Mouse (Mus musculus) right cerebral cortex, postnatal 4 days (tissue): ENCODE measurements around the gene Gprc6a.

Source experiments
- DNase-seq: peaks from one replicate; pipeline ENCODE4 v3.0.0-alpha.2; 2022

The Gprc6a gene

DNA sequence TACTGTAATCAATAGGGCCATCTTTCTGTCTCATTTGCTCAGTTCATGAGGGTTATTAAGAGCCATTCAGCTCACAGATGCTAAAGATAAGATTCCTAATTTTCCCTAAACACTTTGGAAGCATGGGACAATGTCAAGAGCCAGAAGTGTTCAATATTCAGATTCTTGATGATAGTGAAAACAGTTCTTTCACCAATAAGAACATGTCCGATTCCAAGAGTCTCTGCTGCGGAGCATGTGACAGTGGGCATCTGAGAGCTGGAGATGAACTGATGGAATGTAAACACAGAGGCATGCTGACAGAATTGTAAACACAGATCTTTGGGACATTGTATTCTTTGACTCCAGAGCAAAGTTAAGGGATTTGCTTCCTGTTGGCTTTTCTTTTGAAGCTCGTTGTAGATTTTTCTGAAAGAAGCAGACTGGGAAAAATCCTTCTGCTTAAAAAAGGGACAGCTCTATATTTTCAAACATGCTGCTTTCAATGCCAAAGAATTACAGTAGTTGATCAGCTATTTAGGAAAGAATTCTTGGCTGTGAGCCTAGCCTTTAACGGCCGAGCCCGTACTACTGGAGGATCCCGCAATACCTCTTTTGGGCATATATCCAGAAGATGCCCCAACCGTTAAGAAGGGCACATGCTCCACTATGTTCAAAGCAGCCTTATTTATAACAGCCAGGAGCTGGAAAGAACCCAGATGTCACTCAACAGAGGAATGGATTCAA is at the start of gene Gprc6a:
Gene Gprc6a, minus strand, starts transcription at position 51 of the 726 bp plus-strand sequence.
- DNase-seq, result no peak

DNA sequence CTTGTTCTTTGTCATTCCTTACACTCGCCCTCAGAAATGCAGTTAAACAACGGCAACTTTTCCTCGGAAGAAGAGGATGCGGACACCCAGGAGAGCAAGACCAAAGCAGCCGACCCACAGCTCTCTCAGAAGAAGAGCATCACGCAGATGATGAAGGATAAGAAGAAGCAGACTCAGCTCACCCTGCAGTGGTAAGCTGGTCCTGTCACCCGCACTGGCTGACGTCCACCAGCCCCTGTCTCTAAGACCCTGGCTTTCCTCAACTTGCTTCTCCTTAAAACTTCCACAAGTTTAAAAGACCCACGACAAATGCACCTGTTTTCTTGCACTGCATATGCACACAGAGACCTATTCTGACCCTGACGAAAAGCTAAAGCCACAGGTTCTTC is 47.0 kb upstream of the Gprc6a start:
- no peak for DNase-seq

- peak; percentile 11 for DNase-seq
Observed at GRCm38 (mm10) chr10:51677548-51678250, 46.4 kb upstream of the Gprc6a start, which contains the start of gene Rfx6. Gene Rfx6, plus strand, starts transcription at chr10:51677756.

DNA sequence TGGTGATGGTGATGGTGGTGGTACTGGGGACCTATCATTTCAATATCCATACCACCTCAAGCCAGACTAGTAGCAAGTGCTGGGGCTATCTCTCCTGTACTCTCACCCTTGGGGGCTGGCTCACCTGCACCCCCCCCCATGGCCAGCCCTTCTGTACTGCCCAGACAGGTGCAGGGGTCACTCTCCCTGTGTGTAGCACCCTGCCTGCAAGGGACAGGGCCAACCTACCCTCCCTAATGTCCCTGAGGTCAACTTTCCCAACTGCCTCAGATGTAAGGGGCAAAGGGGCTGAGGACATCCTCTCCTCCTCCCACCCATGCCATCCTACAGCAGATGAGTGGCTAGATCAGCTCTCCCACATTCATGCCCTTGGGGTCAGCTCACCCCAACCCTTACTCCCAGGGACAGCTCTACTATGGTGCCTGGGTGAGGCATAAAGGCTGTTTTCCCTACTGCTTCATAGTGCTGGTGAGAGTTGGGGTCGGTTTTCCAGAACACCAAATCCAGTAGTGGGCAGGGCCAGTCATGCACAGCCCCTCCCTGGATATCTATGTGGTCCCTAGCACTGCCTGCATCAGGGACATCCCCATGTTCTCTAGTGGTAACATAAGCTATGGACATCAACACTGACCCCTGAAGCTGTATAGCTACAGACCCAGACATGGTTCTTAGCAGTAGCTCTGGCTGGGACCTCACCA is 41.0 kb upstream of the Gprc6a start:
- no peak for DNase-seq

DNA sequence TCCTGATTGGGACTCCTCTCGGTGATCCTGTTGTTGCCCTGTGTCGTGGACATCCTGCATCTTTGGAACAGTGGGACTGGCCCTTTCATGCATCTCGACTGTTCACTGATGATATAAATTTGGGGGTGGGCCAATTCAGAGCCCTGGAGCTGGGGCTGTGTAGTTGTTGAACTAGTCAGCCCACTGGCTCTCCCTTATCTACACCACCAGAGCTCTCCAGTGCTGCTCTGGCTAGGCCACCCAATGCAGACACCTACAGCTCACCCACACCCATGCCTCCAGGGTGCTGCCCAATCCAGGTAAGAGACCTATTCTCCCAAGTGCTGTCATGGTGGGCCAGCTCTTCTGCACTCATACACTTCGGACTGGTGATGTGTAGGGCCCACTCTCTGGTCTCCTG is 40.3 kb upstream of the Gprc6a start:
- DNase-seq, result no peak

DNA sequence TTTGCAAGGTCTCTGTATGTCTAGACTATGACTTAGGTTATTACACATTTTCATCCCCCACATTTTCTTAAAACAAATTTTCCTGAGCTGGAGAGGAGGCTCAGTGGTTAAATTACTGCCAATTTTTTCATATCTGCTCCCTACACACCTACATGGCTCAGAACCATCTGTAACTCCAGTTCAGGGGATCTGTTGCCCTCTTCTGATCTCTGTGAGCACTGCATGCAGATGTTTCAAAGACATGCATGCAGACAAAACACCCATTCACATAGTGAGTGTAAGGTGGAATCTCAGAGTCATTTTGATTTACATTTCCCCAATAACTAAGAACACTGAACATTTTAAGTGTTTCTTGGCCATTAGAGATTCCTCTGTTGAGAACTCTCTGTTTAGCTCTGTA is 38.1 kb upstream of the Gprc6a start:
- DNase-seq, result no peak

- DNase-seq, result no peak
Observed at GRCm38 (mm10) chr10:51657324-51657723, 26.1 kb upstream of the Gprc6a start.

- no peak for DNase-seq
Observed at GRCm38 (mm10) chr10:51649506-51650221, 18.4 kb upstream of the Gprc6a start.

DNA sequence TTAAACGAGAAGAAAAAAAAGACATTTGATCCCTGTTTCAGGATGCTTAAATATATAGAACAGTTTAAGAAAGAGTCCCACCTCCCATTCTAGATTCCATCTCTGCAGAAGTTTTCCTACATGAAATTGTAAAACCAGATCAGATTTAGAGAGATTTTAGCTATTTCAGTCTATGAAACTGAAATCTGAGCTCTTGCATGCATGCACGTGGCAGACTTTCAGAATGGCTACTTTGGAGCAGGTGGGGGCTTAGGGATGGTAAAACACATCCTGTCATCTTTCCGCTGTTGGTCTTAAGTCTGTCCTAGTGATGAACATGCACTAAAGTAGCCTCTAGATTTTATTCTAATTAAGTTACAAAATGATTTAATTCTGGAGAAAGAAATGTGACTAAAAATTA is 10.1 kb downstream of the Gprc6a start:
- DNase-seq, result no peak

DNA sequence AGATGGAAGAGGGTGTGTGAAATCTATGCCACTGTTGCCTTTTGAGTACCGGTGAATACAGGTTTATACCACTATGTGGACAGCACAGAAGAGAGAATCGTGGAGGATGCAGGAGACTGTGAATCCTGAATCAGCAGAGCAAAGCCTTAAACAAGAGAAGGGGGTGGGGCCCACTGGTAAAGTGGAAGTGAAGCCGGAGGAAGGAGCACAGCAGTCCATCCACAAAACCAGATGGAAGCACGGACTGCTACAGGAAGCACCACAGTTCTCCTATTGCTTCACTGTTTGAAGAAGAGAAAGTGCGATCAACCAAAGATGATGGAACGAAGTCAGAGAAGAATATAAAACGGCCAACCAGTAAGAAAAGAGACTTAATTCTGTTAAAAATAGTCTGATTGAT is 11.1 kb downstream of the Gprc6a start:
- DNase-seq, result no peak

- DNase-seq, result no peak
Observed at GRCm38 (mm10) chr10:51618538-51618937, 12.7 kb downstream of the Gprc6a start.

- no peak for DNase-seq
Observed at GRCm38 (mm10) chr10:51614826-51615590, 16.3 kb downstream of the Gprc6a start.

DNA sequence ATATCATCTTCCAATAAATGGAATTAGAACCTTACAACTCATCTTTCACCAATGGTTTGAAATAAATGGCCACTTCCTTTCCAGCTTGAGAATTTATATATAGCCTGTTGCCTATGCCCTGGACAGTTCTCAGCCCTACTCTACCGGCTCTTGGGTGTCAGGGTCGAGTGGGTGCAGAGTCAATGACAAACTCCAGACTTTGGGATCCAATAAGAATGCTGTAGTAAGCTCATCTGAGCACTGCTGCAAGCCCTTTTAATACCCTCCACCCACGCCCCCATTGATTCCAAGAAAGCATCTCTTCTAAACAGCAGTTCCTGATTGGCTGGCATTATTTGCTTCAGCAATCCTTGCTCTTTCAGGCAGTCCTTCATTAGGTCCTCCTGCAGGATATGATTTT is 17.8 kb downstream of the Gprc6a start:
- no peak for DNase-seq

DNA sequence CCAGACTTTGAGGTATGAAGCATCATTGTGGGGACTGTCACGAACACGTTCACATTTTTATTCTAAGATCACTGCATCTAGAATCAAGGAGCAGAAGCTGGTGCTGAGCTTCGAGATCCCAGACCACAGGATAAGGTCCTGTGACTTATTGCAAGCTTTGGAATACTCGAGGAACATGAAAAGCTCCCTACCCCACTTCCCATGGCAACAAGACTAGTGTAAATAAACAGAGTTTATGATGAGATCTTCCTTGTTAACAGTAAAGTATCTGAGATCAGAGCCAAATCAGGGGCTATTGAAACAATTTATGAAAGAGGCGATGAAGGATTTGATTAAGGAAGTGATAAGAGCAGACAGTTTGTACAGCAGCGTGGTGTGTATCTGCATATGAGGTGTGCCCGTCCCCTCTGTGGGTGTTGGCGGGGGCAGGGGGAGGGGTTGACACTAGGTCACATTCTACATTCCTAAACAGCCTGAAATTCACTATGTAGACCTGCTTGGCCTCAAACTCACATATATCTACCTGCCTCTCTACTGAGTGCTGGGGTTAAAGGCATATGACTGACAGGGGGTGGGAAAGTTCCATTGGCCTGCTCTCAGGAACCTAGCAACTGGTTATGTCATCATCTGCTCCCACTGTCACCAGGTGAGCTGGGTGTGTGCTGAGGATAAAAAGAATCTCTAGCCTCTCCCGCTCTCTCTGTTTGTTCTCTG is 19.1 kb downstream of the Gprc6a start:
- DNase-seq, result no peak

DNA sequence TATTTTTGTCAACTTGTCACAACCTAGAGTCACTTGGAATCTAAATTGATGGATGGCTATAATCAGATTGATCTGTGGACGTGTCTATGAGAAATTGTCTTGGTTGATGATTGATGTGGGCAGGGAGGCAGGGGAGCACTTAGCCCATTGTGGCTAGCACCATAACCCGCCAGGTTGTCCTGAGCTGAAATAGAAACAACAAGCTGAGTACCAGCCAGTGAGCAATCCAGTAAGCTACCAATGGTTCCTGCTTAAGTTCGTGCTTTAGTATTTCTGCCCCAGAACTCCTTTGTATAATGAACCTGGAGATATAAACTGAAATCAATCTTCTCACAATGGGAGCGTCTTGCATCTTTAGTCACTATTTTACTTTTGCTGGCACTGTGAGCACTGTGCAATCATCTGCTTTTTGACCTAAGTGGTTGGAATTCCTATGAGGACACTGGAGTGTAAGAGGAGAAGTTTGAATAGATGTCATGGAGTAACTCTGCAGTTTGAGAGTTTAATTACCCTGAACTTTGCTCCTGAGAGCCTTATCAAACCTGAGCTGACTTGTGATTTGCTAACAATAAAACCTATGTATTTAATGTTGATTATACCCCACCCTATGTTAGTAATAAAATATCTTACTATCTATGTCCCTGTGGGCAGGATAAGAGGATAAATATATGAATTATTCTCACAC is 21.4 kb downstream of the Gprc6a start:
- no peak for DNase-seq

GRCm38 (mm10) chr10:51596928-51597635 is 34.2 kb downstream of the Gprc6a start:
- no peak for DNase-seq

DNA sequence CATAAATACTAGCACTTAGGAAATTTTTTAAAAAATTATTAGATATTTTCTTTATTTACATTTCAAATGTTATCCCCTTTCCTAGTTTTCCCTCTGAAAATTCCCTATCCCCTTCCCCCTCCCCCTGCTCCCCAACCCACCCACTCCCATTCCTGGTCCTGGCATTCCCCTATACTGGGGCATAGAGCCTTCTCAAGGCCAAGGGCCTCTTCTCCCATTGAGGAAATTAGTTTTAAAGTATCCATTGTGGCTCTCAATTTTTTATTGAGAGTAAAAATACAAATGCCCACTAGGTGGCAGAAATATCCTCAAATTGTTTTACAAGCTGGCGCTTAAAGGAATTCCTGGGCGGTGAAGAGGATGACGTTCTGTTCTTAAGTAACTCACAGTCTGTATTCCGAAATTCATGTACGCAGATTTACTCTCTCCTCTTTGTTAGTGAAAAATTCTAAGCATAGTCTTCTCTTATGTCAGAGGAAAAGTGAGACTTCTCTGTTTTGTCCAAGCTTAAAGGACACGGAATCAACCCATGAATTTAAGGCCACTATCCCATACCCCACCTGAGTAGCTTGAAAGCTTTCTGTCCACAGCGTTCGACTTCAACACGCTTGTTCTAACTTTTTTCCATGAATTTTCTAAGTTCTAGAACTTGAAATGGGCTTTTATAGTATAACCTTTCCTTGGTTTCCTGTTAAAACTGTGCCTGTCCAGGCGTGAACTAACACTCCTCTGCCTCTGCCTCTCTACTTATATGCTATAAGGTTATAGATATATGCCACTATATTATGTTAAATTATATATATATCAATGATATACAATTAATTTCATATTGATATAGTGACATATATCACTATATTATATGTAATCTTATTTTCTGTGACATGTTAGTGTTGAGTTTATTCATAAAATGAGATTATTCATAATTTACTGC is 36.0 kb downstream of the Gprc6a start:
- no peak for DNase-seq

- no peak for DNase-seq
Observed at GRCm38 (mm10) chr10:51591574-51591973, 39.7 kb downstream of the Gprc6a start.

GRCm38 (mm10) chr10:51590139-51590574 is 41.1 kb downstream of the Gprc6a start, which contains the start of gene Fam162b:
Gene Fam162b, minus strand, starts transcription at chr10:51590517.
- DNase-seq, result no peak
